9 mouse cellular contexts compared by ENCODE assay signal in the genomic region with DNA sequence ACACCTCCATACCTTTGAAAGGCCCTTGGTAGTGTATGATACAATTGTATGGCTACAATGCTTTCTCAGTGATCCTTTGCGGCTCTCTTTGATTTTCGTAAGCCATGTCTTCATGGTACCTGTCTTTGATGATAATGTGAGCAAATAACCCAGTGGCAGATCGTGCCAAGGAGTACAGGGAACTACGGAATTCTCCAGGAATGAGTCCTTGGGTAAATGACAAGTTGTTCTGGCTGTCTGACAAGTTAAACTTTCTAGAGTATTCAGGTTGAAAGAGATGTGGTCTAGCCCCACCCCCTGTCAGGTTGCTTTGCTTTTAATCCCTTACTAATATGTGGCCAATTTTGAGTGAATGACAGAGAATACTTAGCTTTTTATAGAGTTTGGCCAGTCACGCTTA. TPM values are rescaled to one million over a fixed set of nuclear protein-coding genes. Genes with fewer than 3 reads are reported as not detected.
DNase-seq lines count a peak whose midpoint lies in the region; ATAC-seq and TF ChIP-seq lines count a peak whose summit lies in the region.
"Had no signal": no experiment of that assay in that cellular context is flagged by ENCODE, and none has a peak within 500 bp of the region (broad histone marks: within the 10 kb centered on the region; RNA-seq: fewer than 3 reads in every experiment).

No protein-coding gene starts in this region.

- TF ChIP-seq CTCF in kidney, postnatal 0 days (IDR thresholded peaks at IDR 0.05; ENCODE audit: low read depth): no peak

- 69% methylated on average over 5 of the region's 5 CpGs for WGBS in heart, embryonic 13.5 days
- 74% methylated on average over 5 of the region's 5 CpGs for WGBS in embryonic facial prominence, embryonic 10.5 days
- 63% methylated on average over 5 of the region's 5 CpGs for WGBS in kidney, postnatal 0 days
- 73% methylated on average over 5 of the region's 5 CpGs for WGBS in midbrain, embryonic 12.5 days

- intact Hi-C loops in heart, postnatal 14 days (cut with DNase I): loop anchor here (5.0 kb wide), 1 partner anchor 71 kb away; a partner anchor contains a TSS

- no peak for ATAC-seq in heart, embryonic 13.5 days (ENCODE audit: extremely low read depth, insufficient number of reproducible peaks, low FRiP score, low TSS enrichment)
- ATAC-seq in kidney, postnatal 0 days (replicated peaks; ENCODE audit: low FRiP score, low read depth): no peak
- ATAC-seq in midbrain, embryonic 12.5 days (ENCODE audit: low FRiP score, low read depth): no peak

- no peak for DNase-seq in heart, postnatal 14 days
- no peak for DNase-seq in embryonic facial prominence, embryonic 10.5 days (ENCODE audit: low spot score)
- no peak for DNase-seq in kidney, postnatal 0 days (ENCODE audit: low spot score)
- DNase-seq in gastrocnemius, postnatal 10 days: no peak
- no peak for DNase-seq in spleen, postnatal 10 days (ENCODE audit: low spot score in 2 of 2)
- no peak for DNase-seq in layer of hippocampus, postnatal 25 days (ENCODE audit: extremely low spot score in 1 of 2, low spot score in 1 of 2)

- peak overlapping the region; percentile 88 for H3K4me2 ChIP-seq in heart, embryonic 13.5 days
- peak overlapping the region; percentile 64 for H3K4me2 ChIP-seq in kidney, postnatal 0 days (ENCODE audit: low read length)
- peak overlapping the region; percentile 71 for H3K4me2 ChIP-seq in midbrain, embryonic 12.5 days (replicated peaks)

- peak overlapping the region; percentile 81 for H3K4me3 ChIP-seq in heart, embryonic 13.5 days
- peak overlapping the region; percentile 75 for H3K4me3 ChIP-seq in embryonic facial prominence, embryonic 10.5 days
- H3K4me3 ChIP-seq in kidney, postnatal 0 days (replicated peaks; ENCODE audit: low read depth, low read length): peak overlapping the region; percentile 63
- peak overlapping the region; percentile 74 for H3K4me3 ChIP-seq in midbrain, embryonic 12.5 days

- H3K36me3 ChIP-seq in heart, embryonic 13.5 days: no peaks in the 10 kb centered on the region
- H3K36me3 ChIP-seq in embryonic facial prominence, embryonic 10.5 days (replicated peaks): no peaks in the 10 kb centered on the region
- H3K36me3 ChIP-seq in kidney, postnatal 0 days (ENCODE audit: insufficient read depth, low read length): no peaks in the 10 kb centered on the region
- H3K36me3 ChIP-seq in midbrain, embryonic 12.5 days: no peaks in the 10 kb centered on the region

- peak overlapping the region; percentile 92 for H3K9ac ChIP-seq in heart, embryonic 13.5 days
- no peak overlapping the region for H3K9ac ChIP-seq in kidney, postnatal 0 days (ENCODE audit: low read depth, low read length)
- peak overlapping the region; percentile 77 for H3K9ac ChIP-seq in midbrain, embryonic 12.5 days (replicated peaks)

- no peaks in the 10 kb centered on the region for H3K9me3 ChIP-seq in heart, embryonic 13.5 days
- H3K9me3 ChIP-seq in embryonic facial prominence, embryonic 10.5 days: no peaks in the 10 kb centered on the region
- no peaks in the 10 kb centered on the region for H3K9me3 ChIP-seq in kidney, postnatal 0 days (replicated peaks; ENCODE audit: low read length)
- no peaks in the 10 kb centered on the region for H3K9me3 ChIP-seq in midbrain, embryonic 12.5 days

- H3K27ac ChIP-seq in heart, embryonic 13.5 days (replicated peaks): no peak overlapping the region
- no peak overlapping the region for H3K27ac ChIP-seq in embryonic facial prominence, embryonic 10.5 days (replicated peaks)
- no peak overlapping the region for H3K27ac ChIP-seq in kidney, postnatal 0 days
- H3K27ac ChIP-seq in midbrain, embryonic 12.5 days (replicated peaks): no peak overlapping the region

- no peaks in the 10 kb centered on the region for H3K27me3 ChIP-seq in heart, embryonic 13.5 days (replicated peaks)
- H3K27me3 ChIP-seq in embryonic facial prominence, embryonic 10.5 days (replicated peaks; ENCODE audit: low read depth, poor library complexity, severe bottlenecking): no peaks in the 10 kb centered on the region
- H3K27me3 ChIP-seq in kidney, postnatal 0 days (ENCODE audit: insufficient read depth, low read length): no peaks in the 10 kb centered on the region
- H3K27me3 ChIP-seq in midbrain, embryonic 12.5 days: no peaks in the 10 kb centered on the region

- peaks cover 14% of the 10 kb centered on the region for H3K4me1 ChIP-seq in heart, embryonic 13.5 days
- peaks cover 29% of the 10 kb centered on the region for H3K4me1 ChIP-seq in embryonic facial prominence, embryonic 10.5 days
- H3K4me1 ChIP-seq in kidney, postnatal 0 days (replicated peaks; ENCODE audit: insufficient read depth, low read length): peaks cover 4% of the 10 kb centered on the region; the same call in 1 of the 2 replicates
- peaks cover 18% of the 10 kb centered on the region for H3K4me1 ChIP-seq in midbrain, embryonic 12.5 days

RNA-seq across cellular contexts. Expression of a gene that starts 1.2 kb away (rescaled TPM):
- polyA plus RNA-seq in heart, embryonic 13.5 days (2015; fragmentation: Nextera tagmentation; extraction: Ambion mirVana): 40.6 and 46.4 TPM in 2 replicates
- 10 to 100 TPM; 90.3 to 91.6 TPM for total RNA-seq in heart, postnatal 14 days (2021)
- 53.3 and 53.6 TPM in 2 replicates for polyA plus RNA-seq in embryonic facial prominence, embryonic 10.5 days (2016; fragmentation: Nextera tagmentation; extraction: Ambion mirVana)
- polyA plus RNA-seq in kidney, postnatal 0 days (2015; fragmentation: Nextera tagmentation; extraction: Ambion mirVana): 68.8 and 72.2 TPM in 2 replicates
- 58.0 and 61.7 TPM in 2 replicates for polyA plus RNA-seq in midbrain, embryonic 12.5 days (2016; fragmentation: Nextera tagmentation; extraction: Ambion mirVana)
- total RNA-seq in gastrocnemius, postnatal 10 days (2021): 10 to 100 TPM; 55.8 to 57.9 TPM
- total RNA-seq in layer of hippocampus, postnatal 25 days (2021): 100 to 1,000 TPM; 142 to 159 TPM

RNA-seq across cellular contexts. Expression of a gene that starts 1.3 kb away (rescaled TPM):
- 0.13 and 0.20 TPM in 2 replicates for polyA plus RNA-seq in heart, embryonic 13.5 days (2015; fragmentation: Nextera tagmentation; extraction: Ambion mirVana)
- total RNA-seq in heart, postnatal 14 days (2021): under 1 TPM; 0.07 to 0.10 TPM
- 0.65 and 0.68 TPM in 2 replicates for polyA plus RNA-seq in embryonic facial prominence, embryonic 10.5 days (2016; fragmentation: Nextera tagmentation; extraction: Ambion mirVana)
- 0.29 and 0.47 TPM in 2 replicates for polyA plus RNA-seq in kidney, postnatal 0 days (2015; fragmentation: Nextera tagmentation; extraction: Ambion mirVana)
- 0.52 and 0.54 TPM in 2 replicates for polyA plus RNA-seq in midbrain, embryonic 12.5 days (2016; fragmentation: Nextera tagmentation; extraction: Ambion mirVana)
- total RNA-seq in gastrocnemius, postnatal 10 days (2021): under 1 TPM; 0.14 to 0.20 TPM
- under 1 TPM; 0.49 to 0.96 TPM for total RNA-seq in layer of hippocampus, postnatal 25 days (2021)
- total RNA-seq: hematopoietic stem cell, adult 5-6 weeks had no signal
